ENCODE assay signal across 24 mouse cellular contexts in genomic region chr5:17426930-17427329, GRCm38 (mm10). TPM values are rescaled to one million over a fixed set of nuclear protein-coding genes. Genes with fewer than 3 reads are reported as not detected.
DNase-seq lines count a peak whose midpoint lies in the region; ATAC-seq and TF ChIP-seq lines count a peak whose summit lies in the region.
"Had no signal": no experiment of that assay in that cellular context is flagged by ENCODE, and none has a peak within 500 bp of the region (broad histone marks: within the 10 kb centered on the region; RNA-seq: fewer than 3 reads in every experiment).

No protein-coding gene starts in this region.

- 86% methylated on average over 1 of the region's 1 CpGs for whole genome bisulfite sequencing in kidney, embryonic 16.5 days
- WGBS in kidney, embryonic 15.5 days: 96% methylated on average over 1 of the region's 1 CpGs
- WGBS in kidney, postnatal 0 days: 91% methylated on average over 1 of the region's 1 CpGs

- H3K9ac ChIP-seq in kidney, embryonic 16.5 days (replicated peaks; ENCODE audit: low read length): no peak overlapping the region
- no peak overlapping the region for H3K9ac ChIP-seq in kidney, embryonic 15.5 days
- no peak overlapping the region for H3K9ac ChIP-seq in kidney, postnatal 0 days (ENCODE audit: low read depth, low read length)
- H3K9ac ChIP-seq: embryonic facial prominence, embryonic 13.5 days; forebrain, embryonic 12.5 days; heart, embryonic 13.5 days had no signal

- H3K9me3 ChIP-seq in kidney, embryonic 16.5 days (ENCODE audit: low read length): no peaks in the 10 kb centered on the region
- H3K9me3 ChIP-seq in kidney, embryonic 15.5 days (replicated peaks): no peaks in the 10 kb centered on the region
- no peaks in the 10 kb centered on the region for H3K9me3 ChIP-seq in kidney, postnatal 0 days (replicated peaks; ENCODE audit: low read length)
- H3K9me3 ChIP-seq: embryonic facial prominence, embryonic 13.5 days; forebrain, embryonic 12.5 days; heart, embryonic 13.5 days had no signal

- H3K36me3 ChIP-seq in kidney, embryonic 16.5 days (ENCODE audit: insufficient read depth, low read length): no peaks in the 10 kb centered on the region
- no peaks in the 10 kb centered on the region for H3K36me3 ChIP-seq in kidney, embryonic 15.5 days
- no peaks in the 10 kb centered on the region for H3K36me3 ChIP-seq in kidney, postnatal 0 days (ENCODE audit: insufficient read depth, low read length)
- H3K36me3 ChIP-seq: embryonic facial prominence, embryonic 13.5 days; forebrain, embryonic 12.5 days; heart, embryonic 13.5 days had no signal

- H3K27ac ChIP-seq in kidney, embryonic 16.5 days (ENCODE audit: low read length): no peak overlapping the region
- no peak overlapping the region for H3K27ac ChIP-seq in kidney, embryonic 15.5 days
- H3K27ac ChIP-seq in kidney, postnatal 0 days: no peak overlapping the region
- H3K27ac ChIP-seq: embryonic facial prominence, embryonic 13.5 days; forebrain, embryonic 12.5 days; heart, embryonic 13.5 days had no signal

- no peak for TF ChIP-seq CTCF in kidney, postnatal 0 days (IDR thresholded peaks at IDR 0.05; ENCODE audit: low read depth)

- H3K27me3 ChIP-seq in kidney, embryonic 16.5 days (ENCODE audit: insufficient read depth, low read length): no peaks in the 10 kb centered on the region
- no peaks in the 10 kb centered on the region for H3K27me3 ChIP-seq in kidney, embryonic 15.5 days
- no peaks in the 10 kb centered on the region for H3K27me3 ChIP-seq in kidney, postnatal 0 days (ENCODE audit: insufficient read depth, low read length)
- H3K27me3 ChIP-seq: embryonic facial prominence, embryonic 13.5 days; forebrain, embryonic 12.5 days; heart, embryonic 13.5 days had no signal

- H3K4me3 ChIP-seq in kidney, embryonic 16.5 days (ENCODE audit: low read length): no peak overlapping the region
- no peak overlapping the region for H3K4me3 ChIP-seq in kidney, embryonic 15.5 days (replicated peaks)
- no peak overlapping the region for H3K4me3 ChIP-seq in kidney, postnatal 0 days (replicated peaks; ENCODE audit: low read depth, low read length)
- H3K4me3 ChIP-seq: embryonic facial prominence, embryonic 13.5 days; forebrain, embryonic 12.5 days; heart, embryonic 13.5 days had no signal

- no peak for ATAC-seq in kidney, embryonic 16.5 days (ENCODE audit: low FRiP score, low TSS enrichment)
- ATAC-seq in kidney, embryonic 15.5 days (replicated peaks; ENCODE audit: low FRiP score): no peak
- peak; percentile 77; the same call in 1 of the 2 replicates for ATAC-seq in kidney, postnatal 0 days (replicated peaks; ENCODE audit: low FRiP score, low read depth)
- ATAC-seq: forebrain, embryonic 16.5 days had no signal

- no peaks in the 10 kb centered on the region for H3K4me1 ChIP-seq in kidney, embryonic 16.5 days (ENCODE audit: insufficient read depth, low read length)
- no peaks in the 10 kb centered on the region for H3K4me1 ChIP-seq in kidney, embryonic 15.5 days
- no peaks in the 10 kb centered on the region for H3K4me1 ChIP-seq in kidney, postnatal 0 days (replicated peaks; ENCODE audit: insufficient read depth, low read length)
- H3K4me1 ChIP-seq: embryonic facial prominence, embryonic 13.5 days; forebrain, embryonic 12.5 days; heart, embryonic 13.5 days had no signal

- H3K4me2 ChIP-seq in kidney, embryonic 16.5 days (replicated peaks; ENCODE audit: low read depth, low read length): no peak overlapping the region
- H3K4me2 ChIP-seq in kidney, embryonic 15.5 days: no peak overlapping the region
- H3K4me2 ChIP-seq in kidney, postnatal 0 days (ENCODE audit: low read length): no peak overlapping the region
- H3K4me2 ChIP-seq: embryonic facial prominence, embryonic 13.5 days; forebrain, embryonic 12.5 days; heart, embryonic 13.5 days had no signal

- DNase-seq in kidney, adult 11 months: peak; percentile 33
- DNase-seq in kidney, adult 9 months: peak; percentile 74
- DNase-seq in kidney, postnatal 0 days (ENCODE audit: low spot score): no peak
- no peak for DNase-seq in embryo, embryonic 10 days (ENCODE audit: low spot score)
- DNase-seq in gastrocnemius, adult 18-20 months (ENCODE audit: low spot score): no peak
- DNase-seq: adrenal gland, postnatal 10 days; cerebellum, adult 11-12 months; cerebellum, adult 9-10 months; cerebellum, postnatal 25 days; gastrocnemius, postnatal 14 days; heart, postnatal 36 days had no signal

RNA-seq across cellular contexts. Expression of gene Speer4f1, which starts 49.0 kb away (rescaled TPM):
- 0.12 TPM in 1 of 2 replicates, not detected in the other for polyA plus RNA-seq in kidney, embryonic 16.5 days (2015; fragmentation: Nextera tagmentation; extraction: Ambion mirVana)
- not detected in 2 replicates for polyA plus RNA-seq in kidney, embryonic 15.5 days (2015; fragmentation: Nextera tagmentation; extraction: Ambion mirVana)
- polyA plus RNA-seq in kidney, postnatal 0 days (2015; fragmentation: Nextera tagmentation; extraction: Ambion mirVana): not detected in 2 replicates
- not detected for total RNA-seq in gastrocnemius, adult 18-20 months (2021)
- total RNA-seq: adrenal gland, postnatal 10 days; gastrocnemius, postnatal 14 days; heart, postnatal 36 days; MEL had no signal
- polyA plus RNA-seq: C2C12; cortical plate, adult 2 months; embryonic facial prominence, embryonic 13.5 days; forebrain, embryonic 12.5 days; forebrain, embryonic 16.5 days; frontal cortex, adult 2 months; gonadal fat pad, adult 2 months; heart, embryonic 13.5 days; heart, postnatal 0 days; hindbrain, embryonic 11.5 days had no signal

RNA-seq across cellular contexts. Expression of gene Speer4f2, which starts 54.0 kb away (rescaled TPM):
- not detected in 2 replicates for polyA plus RNA-seq in kidney, embryonic 16.5 days (2015; fragmentation: Nextera tagmentation; extraction: Ambion mirVana)
- polyA plus RNA-seq in kidney, embryonic 15.5 days (2015; fragmentation: Nextera tagmentation; extraction: Ambion mirVana): not detected in 2 replicates
- 0.20 TPM in 1 of 2 replicates, not detected in the other for polyA plus RNA-seq in kidney, postnatal 0 days (2015; fragmentation: Nextera tagmentation; extraction: Ambion mirVana)
- total RNA-seq in gastrocnemius, adult 18-20 months (2021): not detected
- total RNA-seq: adrenal gland, postnatal 10 days; gastrocnemius, postnatal 14 days; heart, postnatal 36 days; MEL had no signal
- polyA plus RNA-seq: C2C12; cortical plate, adult 2 months; embryonic facial prominence, embryonic 13.5 days; forebrain, embryonic 12.5 days; forebrain, embryonic 16.5 days; frontal cortex, adult 2 months; gonadal fat pad, adult 2 months; heart, embryonic 13.5 days; heart, postnatal 0 days; hindbrain, embryonic 11.5 days had no signal

Comparison
In these comparisons a context has a peak if more than half of its experiments do, and no peak if none do; other contexts are left out.
1. DNase-seq: peak in kidney, adult 11 months (single experiment) and kidney, adult 9 months (single experiment); none in kidney, postnatal 0 days (single experiment), embryo, embryonic 10 days (single experiment) and gastrocnemius, adult 18-20 months (single experiment).